ENCODE assay signal across 8 mouse cellular contexts in the genomic region with DNA sequence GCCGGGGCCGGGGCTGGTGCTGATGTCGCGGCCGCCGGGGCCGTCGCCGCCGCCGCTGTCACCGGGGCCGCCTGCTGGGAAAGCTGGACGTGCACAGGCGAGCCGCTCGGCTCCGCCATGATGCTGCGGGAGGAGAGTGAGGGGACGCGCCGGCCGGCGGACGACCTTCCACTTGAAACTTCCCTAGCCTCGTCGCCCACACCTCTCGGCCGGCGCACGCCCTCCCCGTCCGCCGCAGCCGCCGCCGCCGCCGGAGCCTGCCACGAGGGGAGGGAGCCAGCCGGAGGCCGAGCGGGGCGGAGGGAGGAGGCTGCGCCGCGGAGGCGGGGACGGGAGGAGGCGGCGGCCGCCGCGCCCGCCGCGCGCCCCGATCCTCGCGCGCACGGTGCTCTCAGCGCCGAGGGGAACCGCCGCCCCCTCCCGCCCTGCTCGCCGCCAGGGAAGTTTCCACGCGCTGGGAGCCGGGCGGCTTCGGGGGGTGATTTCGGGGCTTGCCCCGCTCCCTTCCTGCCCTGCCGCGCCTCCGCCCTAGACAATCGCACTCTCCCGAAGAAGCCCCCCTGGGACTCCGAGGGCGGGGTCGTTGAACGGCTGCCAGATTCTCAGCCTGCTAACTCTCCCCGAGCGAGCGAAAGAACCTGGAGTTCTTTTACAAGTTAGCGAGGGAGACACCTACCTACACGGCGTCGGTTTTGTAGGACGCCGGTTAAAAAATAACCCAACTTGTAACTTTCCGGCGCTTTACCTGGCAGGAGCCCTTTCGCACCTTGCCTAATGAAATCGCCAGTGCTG. TPM values are rescaled to one million over a fixed set of nuclear protein-coding genes. Genes with fewer than 3 reads are reported as not detected.
DNase-seq lines count a peak whose midpoint lies in the region; ATAC-seq lines count a peak whose summit lies in the region.

A gene (minus strand): TSS at position 510 of the 792 bp plus-strand sequence.

- peak; percentile 54 for DNase-seq in layer of hippocampus, adult 11-12 months (ENCODE audit: low spot score)
- no peak for DNase-seq in layer of hippocampus, adult 9-10 months (ENCODE audit: low spot score)
- peak; percentile 86 for DNase-seq in embryonic facial prominence, embryonic 10.5 days (ENCODE audit: low spot score)
- DNase-seq in heart, adult 18-20 months: peak; percentile 89 to 92
- DNase-seq in kidney, adult 11 months: peak; percentile 88
- DNase-seq in limb, embryonic 11.5 days (ENCODE audit: low spot score): peak; percentile 87
- DNase-seq in spleen, postnatal 36 days (ENCODE audit: low spot score in 2 of 2): peak; percentile 37 to 50

- peak within 1 kb of the TSS; percentile 87 for H3K9ac ChIP-seq in limb, embryonic 11.5 days (ENCODE audit: low read length)
- H3K9ac ChIP-seq in midbrain, embryonic 13.5 days (replicated peaks): peak within 1 kb of the TSS; percentile 91

- WGBS in embryonic facial prominence, embryonic 10.5 days: under 1% methylated on average over 93 of the region's 99 CpGs
- under 1% methylated on average over 54 of the region's 99 CpGs for WGBS in limb, embryonic 11.5 days
- WGBS in midbrain, embryonic 13.5 days: under 1% methylated on average over 58 of the region's 99 CpGs

- H3K4me2 ChIP-seq in limb, embryonic 11.5 days (ENCODE audit: low read depth, severe bottlenecking): peak within 1 kb of the TSS; percentile 89
- peak within 1 kb of the TSS; percentile 89 for H3K4me2 ChIP-seq in midbrain, embryonic 13.5 days (replicated peaks)

- peaks cover 40% of the 10 kb centered on the region for H3K4me1 ChIP-seq in embryonic facial prominence, embryonic 10.5 days
- H3K4me1 ChIP-seq in limb, embryonic 11.5 days (ENCODE audit: control insufficient read depth, insufficient read depth, low read length): peaks cover 12% of the 10 kb centered on the region
- H3K4me1 ChIP-seq in midbrain, embryonic 13.5 days (replicated peaks): peaks cover 34% of the 10 kb centered on the region

- ATAC-seq in limb, embryonic 11.5 days (ENCODE audit: insufficient number of reproducible peaks, low FRiP score, low TSS enrichment, low read depth): peak; percentile 86
- ATAC-seq in midbrain, embryonic 13.5 days: peak; percentile 87

- 0 out of 2 replicates have a peak, but pooled peaks cover 3% of the 10 kb centered on the region for H3K36me3 ChIP-seq in embryonic facial prominence, embryonic 10.5 days (replicated peaks)
- no peaks in the 10 kb centered on the region for H3K36me3 ChIP-seq in limb, embryonic 11.5 days (ENCODE audit: control insufficient read depth, insufficient read depth, low read length)
- no peaks in the 10 kb centered on the region for H3K36me3 ChIP-seq in midbrain, embryonic 13.5 days

- peaks cover 15% of the 10 kb centered on the region; the same call in 1 of the 2 replicates for H3K27me3 ChIP-seq in embryonic facial prominence, embryonic 10.5 days (replicated peaks; ENCODE audit: low read depth, poor library complexity, severe bottlenecking)
- no peaks in the 10 kb centered on the region for H3K27me3 ChIP-seq in limb, embryonic 11.5 days (ENCODE audit: control insufficient read depth, insufficient read depth, low read length)
- 0 out of 2 replicates have a peak, but pooled peaks cover 7% of the 10 kb centered on the region for H3K27me3 ChIP-seq in midbrain, embryonic 13.5 days

- H3K4me3 ChIP-seq in embryonic facial prominence, embryonic 10.5 days: peak within 1 kb of the TSS; percentile 95
- peak within 1 kb of the TSS; percentile 89 for H3K4me3 ChIP-seq in limb, embryonic 11.5 days (ENCODE audit: low read depth, low read length)
- peak within 1 kb of the TSS; percentile 89 for H3K4me3 ChIP-seq in midbrain, embryonic 13.5 days (replicated peaks)

- H3K27ac ChIP-seq in embryonic facial prominence, embryonic 10.5 days (replicated peaks): peak within 1 kb of the TSS; percentile 94
- H3K27ac ChIP-seq in limb, embryonic 11.5 days (replicated peaks; ENCODE audit: low read depth, low read length): peak within 1 kb of the TSS; percentile 66
- H3K27ac ChIP-seq in midbrain, embryonic 13.5 days: peak within 1 kb of the TSS; percentile 92

- H3K9me3 ChIP-seq in embryonic facial prominence, embryonic 10.5 days: no peaks in the 10 kb centered on the region
- no peaks in the 10 kb centered on the region for H3K9me3 ChIP-seq in limb, embryonic 11.5 days (ENCODE audit: control insufficient read depth, low read length)
- H3K9me3 ChIP-seq in midbrain, embryonic 13.5 days: no peaks in the 10 kb centered on the region

RNA-seq across cellular contexts. Expression of the gene that starts here (rescaled TPM):
- polyA plus RNA-seq in embryonic facial prominence, embryonic 10.5 days (2016; fragmentation: Nextera tagmentation; extraction: Ambion mirVana): 19.3 and 19.4 TPM in 2 replicates
- 10 to 100 TPM; 88.1 to 97.1 TPM for total RNA-seq in heart, adult 18-20 months (2021)
- 22.3 and 25.3 TPM in 2 replicates for polyA plus RNA-seq in limb, embryonic 11.5 days (2014; fragmentation: Nextera tagmentation; extraction: Ambion mirVana)
- 28.6 and 29.2 TPM in 2 replicates for polyA plus RNA-seq in midbrain, embryonic 13.5 days (2015; fragmentation: Nextera tagmentation; extraction: Ambion mirVana)
